Mouse (Mus musculus) adrenal gland, adult 2 months (tissue): Measurements from ENCODE around the gene Gar1. TPM values are rescaled to one million over a fixed set of nuclear protein-coding genes. Genes with fewer than 3 reads are reported as not detected.

Experiments used
- DNase-seq: peaks from one replicate; pipeline ENCODE4 v3.0.0; 2021
- polyA plus RNA-seq: library from polyadenylated mRNA; depleted of rRNA; stranded (reverse); fragments of >200 nt; gene quantifications from 2 replicates; pipeline ENCODE4 v1.2.3, GENCODE M21; 2012; rRNA removed
- total RNA-seq, 2 experiments: library from RNA; stranded (reverse); gene quantifications; 2 replicates each; pipeline ENCODE4 v1.2.3; 2021

The Gar1 gene
- total and polyA plus RNA-seq, 3 experiments, result 15.4 to 61.2 (median 39.4) TPM

GRCm38 (mm10) chr3:129803765-129804164 lies 27.4 kb downstream of the Gar1 start, which contains the start of gene Lrit3:
Gene Lrit3, minus strand, starts transcription at chr3:129804030.
- DNase-seq, result no peak

GRCm38 (mm10) chr3:129799011-129799410 lies 32.2 kb downstream of the Gar1 start:
- no peak for DNase-seq

GRCm38 (mm10) chr3:129798551-129798950 lies 32.6 kb downstream of the Gar1 start:
- no peak for DNase-seq

GRCm38 (mm10) chr3:129797341-129797740 lies 33.9 kb downstream of the Gar1 start:
- no peak for DNase-seq

GRCm38 (mm10) chr3:129793801-129794200 lies 37.4 kb downstream of the Gar1 start:
- no peak for DNase-seq

- DNase-seq, result no peak
Measured at GRCm38 (mm10) chr3:129782746-129783145, 48.5 kb downstream of the Gar1 start.

GRCm38 (mm10) chr3:129781435-129781834 lies 49.8 kb downstream of the Gar1 start:
- DNase-seq, result no peak

Other genes with a start within 250 kb of the Gar1 start
- 1 to 10 TPM in 1 of 2 experiments, under 1 TPM in 1; 0.66 to 1.1 TPM for gene Egf, start 76.1 kb downstream of the Gar1 start, total RNA-seq
- 0.54 and 1.7 TPM in 2 replicates for gene Egf, start 76.1 kb downstream of the Gar1 start, polyA plus RNA-seq
- gene Lrit3, start 27.4 kb downstream of the Gar1 start, total RNA-seq, result not detected
- not detected in 2 replicates for gene Lrit3, start 27.4 kb downstream of the Gar1 start, polyA plus RNA-seq
- under 1 TPM in 1 of 2 experiments, not detected in 1; 0.09 TPM for gene Rrh, start 8.8 kb downstream of the Gar1 start, total RNA-seq
- gene Rrh, start 8.8 kb downstream of the Gar1 start, polyA plus RNA-seq, result not detected in 2 replicates
- 1 to 10 TPM in 1 of 2 experiments, not detected in 1; 2.7 TPM for gene Cfi, start 4.5 kb upstream of the Gar1 start, total RNA-seq
- 0.07 TPM in 1 of 2 replicates, not detected in the other for gene Cfi, start 4.5 kb upstream of the Gar1 start, polyA plus RNA-seq
- 10 to 100 TPM; 46.3 to 51.7 TPM for gene Pla2g12a, start 47.2 kb upstream of the Gar1 start, total RNA-seq
- 106 and 226 TPM in 2 replicates for gene Pla2g12a, start 47.2 kb upstream of the Gar1 start, polyA plus RNA-seq
- 10 to 100 TPM; 42.3 to 42.4 TPM for gene Casp6, start 70.0 kb upstream of the Gar1 start, total RNA-seq
- gene Casp6, start 70.0 kb upstream of the Gar1 start, polyA plus RNA-seq, result 29.5 and 33.8 TPM in 2 replicates
- gene Mcub, start 138.8 kb upstream of the Gar1 start, total RNA-seq, result 10 to 100 TPM in 1 of 2 experiments, 1 to 10 TPM in 1; 7.9 to 15.3 TPM
- gene Mcub, start 138.8 kb upstream of the Gar1 start, polyA plus RNA-seq, result 6.9 and 7.7 TPM in 2 replicates
- 10 to 100 TPM; 50.5 to 74.0 TPM for gene Sec24b, start 230.2 kb upstream of the Gar1 start, total RNA-seq
- gene Sec24b, start 230.2 kb upstream of the Gar1 start, polyA plus RNA-seq, result 76.3 and 82.5 TPM in 2 replicates